Comparison of ENCODE assay signal across 30 mouse cellular contexts in genomic region chr12:71501299-71501810, GRCm38 (mm10).
A peak's percentile ranks its signal among the peaks of the same experiment; 100 is the strongest.
DNase-seq lines count a peak whose midpoint lies in the region; ATAC-seq and TF ChIP-seq lines count a peak whose summit lies in the region.
"Had no signal": no experiment of that assay in that cellular context is flagged by ENCODE, and none has a peak within 500 bp of the region (broad histone marks: within the 10 kb centered on the region; RNA-seq: fewer than 3 reads in every experiment).

No protein-coding gene starts in this region.

- H3K27me3 ChIP-seq in heart, embryonic 10.5 days (ENCODE audit: insufficient read depth, poor library complexity, severe bottlenecking) = no peaks in the 10 kb centered on the region
- H3K27me3 ChIP-seq in embryonic facial prominence, embryonic 14.5 days (replicated peaks; ENCODE audit: control insufficient read depth, insufficient read depth, low read length) = no peaks in the 10 kb centered on the region
- no peaks in the 10 kb centered on the region for H3K27me3 ChIP-seq in forebrain, embryonic 16.5 days (replicated peaks; ENCODE audit: control insufficient read depth, insufficient read depth, low read length)
- H3K27me3 ChIP-seq: heart, embryonic 13.5 days; liver, embryonic 12.5 days; megakaryocyte, embryonic 14.5 days had no signal

- ATAC-seq in embryonic facial prominence, embryonic 14.5 days (ENCODE audit: low read depth) = no peak
- ATAC-seq in forebrain, embryonic 16.5 days = peak; percentile 50
- no peak for ATAC-seq in erythroid progenitor cell, adult 5-6 weeks (replicated peaks; ENCODE audit: low FRiP score, poor library complexity, severe bottlenecking)
- ATAC-seq: hindbrain, embryonic 16.5 days; liver, embryonic 12.5 days; liver, postnatal 0 days; lung, postnatal 0 days had no signal

- no peak for TF ChIP-seq CTCF in lung, adult 2 months (IDR thresholded peaks at IDR 0.05; ENCODE audit: insufficient read depth, low read length)

- no peak overlapping the region for H3K9ac ChIP-seq in embryonic facial prominence, embryonic 14.5 days (ENCODE audit: low read depth, low read length)
- H3K9ac ChIP-seq in forebrain, embryonic 16.5 days (replicated peaks; ENCODE audit: low read depth, low read length) = no peak overlapping the region
- H3K9ac ChIP-seq: heart, embryonic 13.5 days; liver, embryonic 12.5 days; liver, postnatal 0 days had no signal

- WGBS in heart, embryonic 10.5 days = 29% methylated on average over 7 of the region's 7 CpGs
- 55% methylated on average over 7 of the region's 7 CpGs for WGBS in embryonic facial prominence, embryonic 14.5 days
- WGBS in forebrain, embryonic 16.5 days = 55% methylated on average over 7 of the region's 7 CpGs
- WGBS in lung, adult 2 months = 46% methylated on average over 7 of the region's 7 CpGs

- H3K36me3 ChIP-seq in heart, embryonic 10.5 days = no peaks in the 10 kb centered on the region
- no peaks in the 10 kb centered on the region for H3K36me3 ChIP-seq in embryonic facial prominence, embryonic 14.5 days (ENCODE audit: control insufficient read depth, insufficient read depth, low read length)
- no peaks in the 10 kb centered on the region for H3K36me3 ChIP-seq in forebrain, embryonic 16.5 days (ENCODE audit: control insufficient read depth, insufficient read depth)
- H3K36me3 ChIP-seq: heart, embryonic 13.5 days; liver, embryonic 12.5 days had no signal

- H3K4me1 ChIP-seq in heart, embryonic 10.5 days = peaks cover 17% of the 10 kb centered on the region
- peaks cover 17% of the 10 kb centered on the region; the same call in 1 of the 2 replicates for H3K4me1 ChIP-seq in embryonic facial prominence, embryonic 14.5 days (ENCODE audit: control insufficient read depth, insufficient read depth, low read length)
- peaks cover 4% of the 10 kb centered on the region; the same call in 1 of the 2 replicates for H3K4me1 ChIP-seq in forebrain, embryonic 16.5 days (replicated peaks; ENCODE audit: control insufficient read depth, insufficient read depth, low read length)
- H3K4me1 ChIP-seq in lung, adult 2 months (ENCODE audit: control insufficient read depth, insufficient read depth, low read length) = no peaks in the 10 kb centered on the region
- H3K4me1 ChIP-seq: liver, embryonic 12.5 days; megakaryocyte, embryonic 14.5 days had no signal

- no peak for TF ChIP-seq POLR2A in lung, adult 2 months (IDR thresholded peaks at IDR 0.05; ENCODE audit: borderline replicate concordance, extremely low read depth, low read depth, low read length)

- no peaks in the 10 kb centered on the region for H3K9me3 ChIP-seq in heart, embryonic 10.5 days
- H3K9me3 ChIP-seq in embryonic facial prominence, embryonic 14.5 days (ENCODE audit: control insufficient read depth, low read length) = no peaks in the 10 kb centered on the region
- H3K9me3 ChIP-seq in forebrain, embryonic 16.5 days (ENCODE audit: control insufficient read depth, low read length) = no peaks in the 10 kb centered on the region
- H3K9me3 ChIP-seq: heart, embryonic 13.5 days; liver, embryonic 12.5 days; megakaryocyte, embryonic 14.5 days had no signal

- H3K27ac ChIP-seq in heart, embryonic 10.5 days = no peak overlapping the region
- H3K27ac ChIP-seq in embryonic facial prominence, embryonic 14.5 days (replicated peaks; ENCODE audit: low read depth, low read length) = no peak overlapping the region
- peak overlapping the region; percentile 11; the same call in 1 of the 2 replicates for H3K27ac ChIP-seq in forebrain, embryonic 16.5 days (ENCODE audit: low read length)
- H3K27ac ChIP-seq: heart, embryonic 13.5 days; liver, embryonic 12.5 days; stomach, postnatal 0 days had no signal

- no peak overlapping the region for H3K4me2 ChIP-seq in embryonic facial prominence, embryonic 14.5 days (ENCODE audit: low read depth, low read length)
- no peak overlapping the region for H3K4me2 ChIP-seq in forebrain, embryonic 16.5 days (ENCODE audit: low read length)
- H3K4me2 ChIP-seq: heart, embryonic 13.5 days; liver, embryonic 12.5 days had no signal

- H3K4me3 ChIP-seq in heart, embryonic 10.5 days = no peak overlapping the region
- H3K4me3 ChIP-seq in embryonic facial prominence, embryonic 14.5 days (ENCODE audit: low read depth, low read length) = no peak overlapping the region
- no peak overlapping the region for H3K4me3 ChIP-seq in forebrain, embryonic 16.5 days (replicated peaks; ENCODE audit: low read length)
- no peak overlapping the region for H3K4me3 ChIP-seq in lung, adult 2 months (replicated peaks; ENCODE audit: extremely low read depth, low read depth, low read length)
- H3K4me3 ChIP-seq: erythroblast, embryonic 14.5 days; heart, embryonic 13.5 days; liver, embryonic 12.5 days; megakaryocyte, embryonic 14.5 days had no signal

- peak; percentile 52 for DNase-seq in heart, embryonic 10.5 days (ENCODE audit: low spot score)
- DNase-seq in heart, adult 8-10 months (ENCODE audit: low spot score) = no peak
- peak; percentile 1 for DNase-seq in 416B (ENCODE audit: low read depth)
- peak; percentile 42 for DNase-seq in embryonic facial prominence, embryonic 14.5 days (ENCODE audit: low spot score)
- DNase-seq in lung, adult 2 months = no peak
- DNase-seq: adrenal gland, postnatal 36 days; B cell, adult 2 months; cerebellum, adult 2 months; cerebellum, postnatal 14 days; gastrocnemius, postnatal 36 days; heart, adult 18-20 months; heart, postnatal 10 days; kidney, adult 2 months; kidney, postnatal 36 days; left cerebral cortex, postnatal 4 days; liver, postnatal 0 days; lung, postnatal 4 days; midbrain, embryonic 14.5 days; right cerebral cortex, postnatal 4 days; thymus, adult 2 months; thymus, postnatal 36 days had no signal

Comparison
In these comparisons a context has a peak if more than half of its experiments do, and no peak if none do; other contexts are left out.
1. DNase-seq: peak in heart, embryonic 10.5 days (single experiment), 416B (single experiment) and embryonic facial prominence, embryonic 14.5 days (single experiment); none in heart, adult 8-10 months (single experiment) and lung, adult 2 months (single experiment).